Mouse (Mus musculus): ENCODE results near the gene Slc5a10.

Gene Slc5a10

DNA sequence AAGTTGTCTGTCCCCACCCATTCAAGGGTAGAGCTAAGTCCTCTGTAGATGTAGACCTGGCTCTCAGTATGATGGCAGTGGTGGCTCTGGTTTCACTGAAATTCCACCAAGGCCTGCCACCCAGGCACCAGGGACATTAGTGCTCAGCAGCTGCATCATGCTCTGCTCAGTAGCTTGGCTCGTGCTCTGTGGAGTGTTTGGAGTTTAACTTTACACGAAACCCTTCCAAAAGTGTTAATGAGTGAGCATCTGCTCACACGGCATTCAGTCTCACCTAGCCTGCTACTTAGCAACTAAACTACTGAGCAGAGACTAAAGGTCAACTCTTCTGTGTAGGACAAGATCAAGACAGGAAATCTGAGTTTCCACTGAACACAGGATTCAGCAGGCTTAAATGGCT lies at the start of gene Slc5a10:
TSS of gene Slc5a10 (minus strand) at position 191 of the 400 bp plus-strand sequence.
- no peak for DNase-seq (ENCODE audit: low spot score)

DNA sequence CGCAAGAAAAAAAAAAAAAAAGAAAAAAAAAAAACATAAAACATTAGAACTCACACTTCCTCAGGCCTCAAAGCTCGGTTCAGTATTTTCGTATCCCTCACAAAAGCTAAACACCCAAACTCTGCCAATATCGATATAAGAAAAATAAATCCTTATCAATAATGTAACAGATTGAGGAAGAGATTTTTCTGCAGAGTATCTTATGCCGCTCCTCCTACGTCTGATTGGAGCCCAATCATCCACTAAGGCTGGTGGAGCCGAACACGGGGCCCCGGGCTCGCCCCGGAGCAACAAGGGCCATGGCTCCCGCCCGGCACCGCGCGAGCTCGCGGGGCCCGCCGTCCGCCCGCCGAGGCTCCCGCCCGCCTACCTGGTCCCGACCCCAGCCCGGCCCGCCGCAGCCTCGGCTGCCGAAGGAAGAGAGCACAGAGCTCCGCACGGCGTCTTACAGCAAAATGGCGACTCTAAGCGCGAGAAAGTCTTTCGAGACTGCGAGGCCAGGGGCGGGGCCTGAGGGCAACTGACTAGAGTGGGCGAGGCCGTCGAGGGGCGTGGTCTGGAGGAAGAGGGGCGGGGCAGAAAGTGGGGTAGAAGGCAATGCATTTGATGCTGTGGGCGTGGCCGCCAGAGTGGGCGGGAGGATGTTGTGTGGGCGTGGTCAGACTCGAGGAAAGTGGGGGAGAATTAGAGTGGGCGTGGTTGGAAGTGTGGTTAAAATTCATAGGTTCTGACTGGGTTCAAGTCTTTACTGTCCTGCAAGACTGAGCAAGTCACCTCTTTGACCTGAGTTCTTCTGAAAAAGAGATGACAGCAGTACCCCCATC lies 41.2 kb upstream of the Slc5a10 start, which contains the start of gene Prpsap2:
TSS of gene Prpsap2 (minus strand) at position 505 of the 824 bp plus-strand sequence.
- peak; percentile 100 for DNase-seq (ENCODE audit: low spot score)

DNA sequence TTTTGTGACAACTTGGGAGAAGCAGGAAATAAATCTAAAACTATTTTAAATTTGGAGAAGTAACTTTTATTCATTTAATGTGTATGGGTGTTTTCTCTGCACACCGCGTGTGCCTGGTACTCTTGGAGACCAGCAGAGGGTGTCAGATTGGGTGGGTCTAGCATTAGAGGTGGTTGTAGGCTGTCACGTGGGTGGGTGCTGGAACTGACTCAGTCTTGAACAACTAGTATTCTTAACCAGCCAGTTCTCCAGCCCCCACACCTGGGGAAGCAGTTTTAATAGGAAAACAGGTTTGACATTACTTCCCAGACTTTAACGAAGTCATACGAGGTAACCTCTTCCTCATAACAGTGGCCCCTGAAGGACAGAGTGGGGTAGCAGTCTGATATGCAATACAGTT lies 39.9 kb upstream of the Slc5a10 start:
- DNase-seq (ENCODE audit: low spot score) = no peak

DNA sequence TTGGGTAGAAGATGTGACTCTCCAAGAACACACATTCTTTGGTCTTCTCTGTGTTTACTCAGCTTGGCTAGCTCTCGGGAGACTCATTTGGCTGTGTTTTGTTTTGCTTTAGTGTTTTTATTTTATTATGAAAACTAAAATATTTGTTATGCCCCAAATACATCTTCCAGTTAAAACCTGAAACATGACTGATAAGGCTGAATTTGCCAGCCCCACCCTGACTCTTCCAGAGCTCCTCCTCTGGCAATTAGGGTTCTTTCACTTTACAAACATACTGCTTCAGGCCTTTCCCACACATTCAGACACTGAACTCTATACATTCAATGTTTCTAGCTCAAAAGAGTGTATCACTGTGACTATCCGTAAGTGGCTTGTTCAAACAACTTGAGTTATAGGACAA lies 36.5 kb upstream of the Slc5a10 start:
- no peak for DNase-seq (ENCODE audit: low spot score)

DNA sequence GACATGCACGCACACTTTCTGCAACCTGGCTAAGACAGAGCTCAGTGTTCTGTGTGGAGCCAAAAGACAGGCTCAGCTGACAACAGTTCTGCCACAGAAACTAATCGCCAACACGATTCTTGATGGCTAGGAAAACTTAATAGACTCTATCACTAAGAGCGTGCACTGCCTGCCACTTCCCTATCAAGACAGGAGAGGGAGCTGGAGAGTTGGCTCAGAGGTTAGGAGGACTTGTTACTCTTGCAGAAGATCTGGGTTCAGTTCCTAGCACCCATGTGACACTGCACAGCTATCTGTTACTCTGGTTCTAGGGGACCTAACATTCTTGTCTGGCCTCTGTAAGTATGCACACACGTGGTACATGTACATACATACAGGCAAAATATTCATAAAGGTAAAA lies 31.0 kb upstream of the Slc5a10 start:
- DNase-seq (ENCODE audit: low spot score) = no peak

DNA sequence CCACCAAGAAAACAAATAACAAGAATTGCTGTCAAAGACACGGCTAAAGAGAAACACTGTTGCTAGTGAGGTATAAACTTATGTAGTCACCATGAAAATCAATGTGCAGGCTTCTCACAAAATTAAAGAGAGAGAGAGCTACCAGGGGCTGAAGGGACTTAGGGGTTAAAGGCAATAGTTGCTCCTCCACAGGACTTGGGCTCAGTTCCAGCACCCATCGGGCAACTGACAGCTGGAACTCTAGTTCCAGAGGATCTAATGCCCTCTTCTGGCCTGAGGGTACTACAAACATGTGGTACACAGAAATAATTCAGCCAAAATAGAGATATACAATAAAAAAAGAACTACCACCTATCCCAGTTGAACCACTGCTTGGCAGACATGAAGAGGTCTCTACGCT lies 26.5 kb upstream of the Slc5a10 start:
- DNase-seq (ENCODE audit: low spot score) = no peak

DNA sequence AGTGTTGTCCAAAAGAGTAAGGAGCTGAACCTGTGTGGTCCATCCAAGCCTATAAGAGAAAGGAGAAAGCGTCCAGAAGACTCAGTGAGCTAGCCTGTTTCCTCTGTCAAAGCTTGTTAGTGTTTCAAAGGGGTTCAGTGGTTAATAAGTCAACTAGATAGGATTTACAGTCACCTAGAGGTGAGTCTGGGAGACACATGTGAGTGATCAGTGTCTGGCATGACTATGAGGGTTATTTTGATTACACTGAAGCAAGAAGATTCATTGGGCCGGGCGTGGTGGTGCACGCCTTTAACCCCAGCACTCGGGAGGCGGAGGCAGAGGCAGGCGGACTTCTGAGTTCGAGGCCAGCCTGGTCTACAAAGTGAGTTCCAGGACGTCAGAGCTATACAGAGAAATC lies 25.2 kb upstream of the Slc5a10 start:
- no peak for DNase-seq (ENCODE audit: low spot score)

DNA sequence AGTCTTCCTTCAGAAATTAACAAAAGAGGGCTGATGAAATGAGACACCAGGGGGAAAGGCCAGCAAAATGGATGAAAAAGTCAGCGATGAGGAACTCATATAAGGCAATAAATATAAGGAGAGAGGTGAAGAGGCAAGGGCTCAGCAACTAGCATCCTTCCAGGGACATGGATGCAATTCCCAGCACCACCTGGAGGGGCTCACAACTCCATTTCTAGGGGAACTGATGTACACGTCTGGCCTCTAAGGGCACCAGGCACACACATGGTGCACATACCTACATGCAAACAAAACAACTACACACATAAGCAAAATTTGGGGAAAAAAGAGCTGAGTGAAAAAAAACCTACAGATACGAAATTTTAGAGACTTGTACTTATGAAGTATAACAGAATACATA lies 23.8 kb upstream of the Slc5a10 start:
- DNase-seq (ENCODE audit: low spot score) = no peak

DNA sequence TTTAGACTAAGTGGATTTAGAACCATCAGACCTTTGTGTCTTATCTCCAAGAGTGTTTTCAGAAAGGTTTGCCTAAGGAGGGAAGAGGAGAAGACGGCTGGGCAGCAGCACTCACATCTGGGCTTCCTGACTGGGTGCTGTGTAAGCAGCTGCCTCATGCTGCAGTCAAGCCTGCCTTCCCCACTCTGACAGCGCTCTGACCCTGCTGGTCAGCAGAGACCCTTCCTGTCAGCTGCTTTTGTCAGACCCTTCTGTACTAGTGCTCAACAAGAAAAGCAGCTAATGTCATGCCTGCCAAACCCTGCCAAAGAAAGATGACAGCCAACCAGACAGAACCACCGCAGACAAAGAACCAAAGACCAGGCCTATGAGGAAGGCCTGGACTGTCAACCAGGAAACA lies 23.1 kb upstream of the Slc5a10 start:
- no peak for DNase-seq (ENCODE audit: low spot score)

DNA sequence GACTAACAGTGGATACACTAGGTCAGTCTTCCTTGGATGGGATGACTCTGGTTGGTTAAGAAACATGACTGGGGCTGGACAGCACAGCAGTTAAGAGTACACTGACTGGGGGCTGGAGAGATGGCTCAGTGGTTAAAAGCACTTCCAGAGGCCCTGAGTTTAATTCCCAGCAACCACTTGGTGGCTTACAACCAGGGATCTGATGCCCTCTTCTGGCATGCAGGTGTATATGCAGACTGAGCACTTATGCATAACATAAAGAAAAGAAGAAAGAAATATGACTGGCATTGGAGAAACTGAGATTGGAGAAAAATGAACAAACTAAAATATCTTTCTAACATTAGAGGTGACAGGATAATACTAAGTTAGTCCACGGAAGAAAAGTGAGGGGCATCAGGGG lies 19.9 kb upstream of the Slc5a10 start:
- DNase-seq (ENCODE audit: low spot score) = no peak

DNA sequence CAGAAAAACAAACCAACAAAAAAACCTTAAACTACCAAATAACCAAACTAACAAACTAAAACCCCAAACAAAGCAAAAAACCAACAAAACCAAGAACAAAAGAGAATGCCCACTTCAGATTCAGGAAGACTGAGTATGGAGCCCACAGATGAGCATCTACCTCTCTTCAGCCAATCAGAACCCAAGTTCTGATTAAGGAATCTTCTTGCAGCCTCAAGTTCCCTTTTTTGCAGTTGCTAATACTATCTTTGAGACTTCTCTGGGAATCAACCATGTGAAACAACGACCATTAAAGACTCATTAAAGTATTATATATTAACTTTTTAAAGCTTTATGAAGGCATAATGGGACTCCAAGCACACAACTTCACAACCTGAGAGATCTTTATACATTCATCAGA lies 16.7 kb upstream of the Slc5a10 start:
- no peak for DNase-seq (ENCODE audit: low spot score)

DNA sequence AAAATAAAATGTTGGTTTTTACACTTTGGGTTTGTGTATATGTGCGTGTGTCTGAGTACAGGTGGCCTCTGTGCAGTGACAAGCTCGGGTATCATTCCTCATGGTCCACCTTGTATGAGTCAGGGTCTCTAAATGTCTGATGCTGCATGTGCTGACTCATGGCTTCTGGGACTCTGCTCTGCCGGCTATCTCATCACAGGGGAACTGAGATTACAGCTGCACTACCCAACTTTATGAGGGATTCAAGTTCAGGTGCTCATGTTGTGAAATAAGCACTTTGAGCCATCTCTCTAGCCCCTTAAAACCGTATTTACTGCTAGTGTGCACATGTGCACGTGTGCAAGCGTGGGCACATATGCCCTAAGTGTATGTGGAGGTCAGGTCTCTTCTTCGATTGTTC lies 12.0 kb upstream of the Slc5a10 start:
- DNase-seq (ENCODE audit: low spot score) = no peak

DNA sequence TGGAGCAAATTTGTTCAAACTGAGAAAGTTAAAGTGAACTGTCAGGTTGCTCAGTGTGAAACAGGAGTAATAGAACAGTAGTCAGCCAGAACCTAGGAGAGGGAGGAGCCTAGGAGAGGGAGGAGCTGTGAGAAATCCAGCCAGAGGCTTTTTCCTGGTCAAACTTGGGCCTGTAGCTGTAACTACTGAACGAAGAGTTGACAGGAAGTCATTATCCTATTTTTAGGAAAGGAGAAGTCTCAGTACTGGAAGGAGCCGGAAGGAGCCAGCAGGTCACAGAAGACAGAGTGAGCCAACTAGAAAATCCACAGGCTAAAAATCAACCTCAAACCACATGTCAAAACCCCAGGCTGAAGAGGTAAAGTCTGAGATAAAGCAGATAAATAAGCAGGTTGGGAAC lies 7.4 kb upstream of the Slc5a10 start:
- no peak for DNase-seq (ENCODE audit: low spot score)

DNA sequence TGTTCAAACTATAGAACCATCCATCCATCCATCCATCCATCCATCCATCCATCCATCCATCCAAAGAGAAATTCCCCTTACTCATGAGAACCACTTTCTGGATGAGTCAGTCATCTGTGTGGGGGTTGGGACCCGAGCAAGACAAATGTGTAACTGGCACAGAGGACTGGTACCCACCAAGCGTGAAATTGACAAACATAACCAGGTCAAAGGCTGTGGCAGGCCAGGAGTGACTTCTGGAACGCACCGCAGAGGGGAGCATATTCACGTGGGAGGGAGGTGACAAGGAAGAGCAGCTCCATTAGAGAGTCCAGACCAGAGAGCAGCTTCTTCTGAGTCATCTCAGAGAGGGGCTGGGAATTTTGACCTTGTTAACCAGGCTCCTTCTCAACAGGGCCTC lies 1.5 kb upstream of the Slc5a10 start:
- DNase-seq (ENCODE audit: low spot score) = no peak

DNA sequence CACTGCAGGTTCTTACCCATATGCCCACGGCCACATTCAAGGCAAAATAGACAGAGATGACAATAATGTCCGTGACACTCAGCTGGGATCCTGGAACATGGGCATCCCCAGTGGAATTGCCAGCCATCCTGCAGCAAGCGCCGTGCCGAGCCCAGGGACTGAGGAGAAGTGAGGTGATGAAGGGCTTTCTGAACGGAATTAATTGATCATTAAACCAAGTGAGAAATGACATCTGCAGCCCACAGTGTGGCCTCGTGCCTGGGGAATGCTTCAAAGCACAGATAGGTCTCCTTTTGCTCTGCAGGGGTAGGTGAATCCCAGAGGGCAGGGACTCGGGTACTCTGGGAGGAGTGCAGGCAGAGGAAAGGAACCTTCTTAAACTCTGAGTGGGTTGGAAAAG lies 800 bp downstream of the Slc5a10 start:
- DNase-seq (ENCODE audit: low spot score) = no peak

DNA sequence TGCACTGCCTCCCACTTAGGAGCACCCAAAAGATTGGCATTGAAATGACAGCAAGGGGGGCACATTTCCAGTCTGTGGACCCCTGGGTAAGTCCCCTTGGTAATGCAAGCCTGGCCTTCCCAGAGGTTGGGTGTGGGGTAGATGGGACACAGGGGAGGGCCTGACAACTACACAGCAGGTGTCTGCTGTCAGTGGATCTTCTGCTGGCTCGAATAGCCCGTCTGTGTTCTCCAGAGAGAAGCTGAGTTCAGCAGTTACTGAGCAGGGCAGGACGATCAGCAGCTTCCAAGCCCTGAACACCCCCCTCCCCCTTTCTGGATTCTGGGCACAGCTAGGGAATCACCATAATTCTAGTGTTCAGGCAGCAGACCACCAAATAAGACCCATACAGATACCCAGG lies 1.2 kb downstream of the Slc5a10 start:
- no peak for DNase-seq (ENCODE audit: low spot score)

DNA sequence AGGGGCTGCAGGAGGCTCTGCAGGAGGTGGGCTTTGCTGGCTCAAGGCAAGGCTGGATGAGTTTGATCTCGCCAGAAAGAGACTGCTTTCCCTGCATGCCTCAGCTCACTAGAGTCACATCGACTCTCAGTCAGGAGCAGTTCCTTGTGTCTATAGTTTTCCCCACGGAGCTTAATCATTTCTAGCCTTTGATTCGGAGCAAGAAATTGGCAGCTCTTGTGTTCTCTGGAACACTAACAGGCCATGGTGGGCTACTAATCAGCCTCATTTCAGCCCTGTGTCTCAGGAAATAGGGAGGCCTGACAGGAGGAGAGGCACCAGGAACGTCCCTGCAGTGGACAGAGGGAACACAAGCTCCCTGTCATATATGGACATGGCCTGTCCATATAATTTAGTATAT lies 2.6 kb downstream of the Slc5a10 start:
- no peak for DNase-seq (ENCODE audit: low spot score)

DNA sequence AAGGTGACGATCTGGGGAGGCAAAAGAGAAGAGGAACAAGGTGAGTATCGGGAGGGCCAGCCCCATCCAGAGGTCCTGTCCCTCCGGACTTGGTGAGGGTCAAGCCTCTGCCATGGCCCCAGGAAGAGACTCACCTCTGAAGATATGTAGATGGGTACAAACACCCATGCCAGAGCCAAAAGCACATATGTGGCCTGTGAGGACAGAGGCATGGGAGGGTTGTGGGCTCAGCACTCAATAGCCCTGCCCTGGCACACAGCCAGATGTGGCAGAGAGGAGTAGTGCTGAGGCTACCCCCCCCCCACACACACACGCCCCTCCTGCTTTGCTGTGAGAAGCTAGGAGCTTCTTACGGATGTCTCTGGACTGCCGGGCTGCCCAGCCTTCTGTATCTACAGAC lies 5.5 kb downstream of the Slc5a10 start:
- DNase-seq (ENCODE audit: low spot score) = no peak

DNA sequence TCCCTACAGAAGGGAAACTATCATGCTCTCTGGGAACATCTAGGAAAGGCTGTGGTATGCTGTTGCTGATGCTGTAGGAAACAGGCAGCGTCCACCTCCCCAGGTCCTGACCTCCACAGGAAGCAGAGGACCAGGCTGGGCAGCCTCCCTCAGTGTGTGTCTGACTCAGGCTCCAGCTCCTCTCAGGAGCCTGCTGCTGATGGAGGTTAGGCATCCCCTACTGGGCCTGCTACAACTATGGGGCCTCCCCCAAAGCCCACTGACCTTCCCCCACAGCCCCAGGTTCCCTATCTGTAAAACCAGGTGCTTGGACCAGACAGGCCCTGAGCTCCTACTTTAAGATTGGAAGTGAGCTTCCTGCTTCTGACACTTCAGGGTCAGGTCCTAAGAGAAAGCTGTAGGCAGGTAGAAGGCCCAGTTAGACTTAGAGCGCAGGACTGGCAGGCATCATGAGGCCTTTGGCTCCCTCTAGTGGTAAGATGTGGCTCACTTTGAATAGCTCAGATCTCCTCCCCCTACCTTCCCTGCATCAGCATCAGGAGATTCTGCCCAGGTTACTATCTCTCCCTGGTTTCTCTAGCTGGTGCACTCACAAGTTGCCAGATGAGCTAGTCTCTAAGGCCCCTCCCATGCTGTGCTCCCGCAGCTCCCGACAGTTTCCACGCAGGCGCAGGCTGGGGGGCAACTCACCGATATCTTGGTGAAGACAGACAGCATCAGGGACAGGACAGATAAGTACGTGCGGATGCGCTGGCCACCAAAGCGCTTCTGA lies 6.1 kb downstream of the Slc5a10 start:
- DNase-seq (ENCODE audit: low spot score) = peak; percentile 46

DNA sequence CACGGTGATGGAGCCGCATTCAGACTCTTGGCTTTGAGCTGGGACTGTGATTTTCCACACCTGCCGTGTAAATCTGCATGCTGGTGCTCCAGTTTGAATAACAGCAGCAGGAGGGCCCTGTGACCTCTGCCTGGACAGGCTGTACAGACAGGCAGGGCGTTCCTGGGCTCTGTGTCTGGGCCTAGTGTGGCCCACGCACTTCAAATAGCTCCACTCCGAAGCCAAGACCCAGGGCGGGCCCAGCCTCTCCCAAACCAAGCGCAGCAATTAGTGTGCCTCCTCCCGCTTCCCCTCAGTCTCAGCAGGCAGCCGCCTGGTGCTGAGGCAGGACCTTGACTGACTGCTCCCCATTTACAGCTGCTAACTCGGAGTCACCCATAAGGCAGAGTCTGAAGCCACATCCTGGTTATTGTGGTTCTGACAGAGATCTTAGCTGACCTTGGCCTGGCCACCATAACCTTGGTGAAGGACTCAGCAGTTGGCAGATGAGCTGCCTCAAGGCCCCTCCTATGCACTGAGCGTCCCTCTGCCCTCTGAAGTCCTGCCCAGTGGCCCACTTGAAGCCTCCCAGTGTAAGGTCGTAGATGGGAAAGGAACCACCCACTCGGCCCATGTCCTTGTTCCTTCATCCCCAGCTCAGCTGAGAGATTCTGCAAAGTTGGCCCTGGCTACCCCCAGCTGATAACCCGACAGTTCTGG lies 7.3 kb downstream of the Slc5a10 start:
- DNase-seq (ENCODE audit: low spot score) = no peak

DNA sequence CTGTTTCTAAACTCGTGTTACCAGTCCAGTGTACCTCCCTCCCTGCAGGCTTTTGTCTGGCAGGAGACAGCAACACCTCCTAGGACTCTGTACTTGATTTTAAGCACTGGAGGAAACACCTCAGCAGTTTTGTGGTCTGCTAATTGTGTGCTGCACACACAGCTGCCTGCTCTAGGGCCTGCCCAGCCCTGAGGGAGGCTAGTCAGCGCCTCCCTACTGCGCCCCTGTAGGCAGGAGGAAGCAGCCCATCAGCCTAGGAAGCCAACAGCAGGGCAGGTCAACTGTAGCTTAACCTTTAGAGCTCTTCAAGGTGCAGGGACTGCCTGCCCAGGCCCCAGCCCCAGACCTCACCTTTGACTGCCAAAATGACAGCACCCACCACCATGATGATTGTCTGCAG lies 11.7 kb downstream of the Slc5a10 start:
- no peak for DNase-seq (ENCODE audit: low spot score)

DNA sequence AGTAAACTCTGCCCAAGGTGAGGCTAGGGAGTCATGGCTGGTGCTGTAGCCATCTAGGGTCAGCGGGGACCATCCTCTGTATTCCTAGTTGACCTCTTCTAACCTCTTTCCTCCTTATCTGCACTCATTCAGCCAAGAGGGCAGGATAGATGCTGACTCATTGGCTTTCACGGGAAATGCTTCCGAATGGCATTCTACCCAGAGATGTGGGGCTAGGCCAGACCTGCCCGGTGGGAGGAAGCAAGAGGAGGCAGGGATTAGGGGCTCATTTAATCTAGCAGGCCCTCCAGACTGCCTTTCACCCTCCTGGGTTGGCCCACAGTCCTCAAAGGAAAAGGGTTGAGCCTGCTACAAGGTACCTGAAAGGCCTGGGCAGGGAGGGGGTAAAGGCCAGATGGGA lies 14.4 kb downstream of the Slc5a10 start:
- DNase-seq (ENCODE audit: low spot score) = no peak

DNA sequence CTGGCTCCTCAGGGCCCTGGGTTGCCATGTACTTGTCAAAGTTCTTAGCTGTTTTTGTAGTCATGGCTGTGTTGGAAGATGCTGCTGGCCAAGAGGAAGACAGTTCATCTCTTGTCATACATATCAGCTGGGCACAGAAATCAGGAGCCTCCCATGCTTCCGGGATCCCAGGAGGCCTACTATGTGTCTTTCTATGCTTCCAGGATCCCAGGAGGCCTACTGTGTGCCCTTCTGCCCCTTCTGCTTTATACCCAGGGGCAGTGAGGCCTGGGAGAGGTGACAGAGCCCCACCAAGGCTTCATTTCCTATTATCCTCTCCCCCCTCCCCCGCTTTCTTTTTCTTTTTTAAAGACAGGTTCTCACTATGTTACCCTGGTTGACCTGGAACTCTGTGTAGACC lies 15.0 kb downstream of the Slc5a10 start:
- no peak for DNase-seq (ENCODE audit: low spot score)
